Mouse (Mus musculus) megakaryocyte, embryonic 14.5 days (primary cell): Measurements from ENCODE around the gene Arf3. TPM values are rescaled to one million over a fixed set of nuclear protein-coding genes. Genes with fewer than 3 reads are reported as not detected.
A peak's percentile ranks its signal among the peaks of the same experiment; 100 is the strongest.

Experiments used
- H3K27me3 ChIP-seq: replicated peaks from 2 replicates; pipeline ENCODE3; 2012; ENCODE audit warnings: inconsistent platforms
- H3K36me3 ChIP-seq: replicated peaks from 2 replicates; pipeline ENCODE3; 2012; ENCODE audit warnings: low read length, inconsistent platforms, mixed read lengths
- H3K4me1 ChIP-seq: 2 replicates; pipeline ENCODE4 v1.6.1; 2012; ENCODE audit warnings: inconsistent platforms
- H3K4me3 ChIP-seq: replicated peaks from 2 replicates; pipeline ENCODE3; 2012; ENCODE audit warnings: moderate library complexity, mild to moderate bottlenecking, inconsistent platforms
- H3K9me3 ChIP-seq: 2 replicates; pipeline ENCODE4 v1.6.1; 2012; ENCODE audit warnings: inconsistent platforms
- FLI1 ChIP-seq: IDR thresholded peaks from 2 replicates; pipeline ENCODE4 v1.6.1; 2012; ENCODE audit warnings: low read length, inconsistent platforms, mixed read lengths
- GATA1 ChIP-seq: IDR thresholded peaks from 3 replicates; pipeline ENCODE4 v1.6.1; 2012; ENCODE audit warnings: mixed read lengths, low read length, inconsistent platforms, borderline replicate concordance
- polyA plus RNA-seq: library from polyadenylated mRNA; stranded (reverse); fragments of >175 nt; gene quantifications from 2 replicates; pipeline ENCODE4 v1.2.3, GENCODE M21; 2012; ENCODE audit warnings: low replicate concordance; ENCODE audit not compliant: insufficient read depth

Arf3 gene
- polyA plus RNA-seq, 1 experiment: 17.8 TPM

- no peaks in the 10 kb centered on the region for H3K36me3 ChIP-seq
- peak overlapping the region; percentile 86 for H3K4me3 ChIP-seq
- H3K9me3 ChIP-seq: no peaks in the 10 kb centered on the region
- peaks cover 77% of the 10 kb centered on the region for H3K27me3 ChIP-seq
- peaks cover 11% of the 10 kb centered on the region for H3K4me1 ChIP-seq
- TF ChIP-seq GATA1 (no peak), FLI1 (no peak)
Observed at GRCm38 (mm10) chr15:98699190-98700105, 63.6 kb downstream of the Arf3 start.

- H3K4me3 ChIP-seq: no peak overlapping the region
- peaks cover 21% of the 10 kb centered on the region for H3K4me1 ChIP-seq
- H3K36me3 ChIP-seq: no peaks in the 10 kb centered on the region
- H3K27me3 ChIP-seq: peaks cover 70% of the 10 kb centered on the region
- TF ChIP-seq FLI1: no peak
- TF ChIP-seq GATA1: no peak
- H3K9me3 ChIP-seq: no peaks in the 10 kb centered on the region
Observed at GRCm38 (mm10) chr15:98696216-98696615, 66.8 kb downstream of the Arf3 start.

DNA sequence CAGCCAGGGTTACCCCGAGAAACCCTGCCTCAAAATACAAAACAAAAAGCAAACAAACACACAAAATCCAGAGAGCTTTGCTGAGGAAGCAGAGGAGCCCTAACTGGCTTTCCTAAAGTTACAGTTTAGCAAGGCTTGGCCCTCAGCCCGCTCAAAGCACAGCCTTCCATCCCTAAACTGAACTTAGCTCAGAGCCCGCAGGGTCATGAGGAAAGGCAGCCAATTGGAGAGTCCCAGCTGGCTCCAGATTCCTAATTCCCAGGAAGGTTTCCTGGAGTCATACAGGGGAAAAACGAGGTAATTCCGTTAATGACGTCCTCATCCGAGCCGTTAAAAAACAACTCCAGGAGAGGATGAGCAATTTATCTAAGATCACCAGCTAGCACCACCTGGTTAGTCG lies 67.3 kb downstream of the Arf3 start:
- TF ChIP-seq GATA1 (no peak), FLI1 (no peak)
- Histone ChIP-seq H3K9me3 (no peaks in the 10 kb centered on the region), H3K4me1 (peaks cover 21% of the 10 kb centered on the region), H3K36me3 (no peaks in the 10 kb centered on the region), H3K4me3 (no peak overlapping the region), H3K27me3 (peaks cover 70% of the 10 kb centered on the region)

DNA sequence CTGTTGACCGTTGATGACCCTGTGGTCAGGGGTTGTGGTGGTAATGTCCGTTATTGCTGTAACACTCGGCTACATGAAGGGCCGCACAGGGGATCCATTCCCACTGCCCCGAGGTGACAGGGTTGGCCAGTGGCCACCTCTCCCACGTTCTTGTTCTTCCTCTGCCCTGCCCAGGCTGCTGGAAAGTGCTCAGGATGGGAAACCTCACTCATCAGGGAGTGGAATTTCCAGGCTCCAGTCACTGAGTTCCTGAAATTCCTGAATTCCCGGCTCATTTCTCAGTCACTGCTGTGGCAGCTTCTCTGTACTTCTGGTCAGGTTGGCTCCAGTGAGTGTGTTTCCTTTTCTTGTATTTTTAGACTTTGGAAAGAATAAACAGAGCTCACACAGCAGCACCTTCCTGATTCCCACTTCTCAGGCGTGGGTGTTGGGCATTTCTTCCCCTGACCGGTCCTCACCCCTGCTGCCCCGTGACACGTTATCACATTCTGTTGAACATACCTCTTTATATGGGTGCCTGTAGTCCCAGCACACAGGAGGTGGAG lies 70.8 kb downstream of the Arf3 start:
- Histone ChIP-seq H3K36me3 (no peaks in the 10 kb centered on the region), H3K9me3 (peaks cover 3% of the 10 kb centered on the region), H3K4me1 (peaks cover 12% of the 10 kb centered on the region; the same call in 1 of the 2 replicates), H3K4me3 (no peak overlapping the region), H3K27me3 (peaks cover 76% of the 10 kb centered on the region)
- TF ChIP-seq GATA1: no peak
- TF ChIP-seq FLI1: no peak

GRCm38 (mm10) chr15:98691486-98692147 lies 71.4 kb downstream of the Arf3 start:
- Histone ChIP-seq H3K36me3 (no peaks in the 10 kb centered on the region), H3K4me1 (peaks cover 12% of the 10 kb centered on the region; the same call in 1 of the 2 replicates), H3K27me3 (peaks cover 76% of the 10 kb centered on the region), H3K9me3 (peaks cover 3% of the 10 kb centered on the region), H3K4me3 (no peak overlapping the region)
- TF ChIP-seq FLI1 (no peak), GATA1 (no peak)

DNA sequence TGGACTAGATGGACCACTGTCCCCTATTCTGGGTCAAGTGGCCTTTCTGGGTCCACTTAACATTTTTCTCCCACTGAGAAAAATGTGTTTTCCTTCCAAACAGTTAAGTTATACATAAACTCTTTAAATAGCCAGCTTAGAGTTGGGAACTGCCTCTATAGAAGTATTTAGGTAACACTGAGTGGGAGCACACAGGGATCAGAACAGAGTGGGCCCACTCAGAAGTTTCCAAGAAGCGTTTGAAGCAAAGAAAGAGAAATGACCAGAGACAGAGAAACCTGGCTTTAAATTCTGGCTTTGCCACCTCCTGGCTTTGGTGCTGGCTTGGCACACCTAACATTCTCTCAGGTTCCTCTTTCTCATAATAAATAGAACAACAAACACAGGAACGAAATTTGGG lies 73.3 kb downstream of the Arf3 start:
- Histone ChIP-seq H3K9me3 (peaks cover 7% of the 10 kb centered on the region), H3K27me3 (peaks cover 57% of the 10 kb centered on the region), H3K4me3 (no peak overlapping the region), H3K4me1 (peaks cover 14% of the 10 kb centered on the region), H3K36me3 (no peaks in the 10 kb centered on the region)
- TF ChIP-seq FLI1: no peak

Other genes with a start within 250 kb of the Arf3 start
- 7.5 and 14.4 TPM in 2 replicates for gene Kansl2, start 228.9 kb downstream of the Arf3 start, polyA plus RNA-seq
- 1.4 and 5.1 TPM in 2 replicates for gene Ccnt1, start 192.3 kb downstream of the Arf3 start, polyA plus RNA-seq
- not detected in 2 replicates for gene 4930415O20Rik, start 192.2 kb downstream of the Arf3 start, polyA plus RNA-seq
- gene Adcy6, start 153.1 kb downstream of the Arf3 start, polyA plus RNA-seq: 2.1 and 9.3 TPM in 2 replicates
- 0.46 TPM in 1 of 2 replicates, not detected in the other for gene Cacnb3, start 132.4 kb downstream of the Arf3 start, polyA plus RNA-seq
- 49.7 and 71.3 TPM in 2 replicates for gene Ddx23, start 100.3 kb downstream of the Arf3 start, polyA plus RNA-seq
- 1.2 TPM in 1 of 2 replicates, not detected in the other for gene Rnd1, start 85.8 kb downstream of the Arf3 start, polyA plus RNA-seq
- not detected in 2 replicates for gene Ccdc65, start 55.0 kb downstream of the Arf3 start, polyA plus RNA-seq
- 9.6 and 18.2 TPM in 2 replicates for gene Fkbp11, start 35.0 kb downstream of the Arf3 start, polyA plus RNA-seq
- not detected in 2 replicates for gene Wnt10b, start 14.9 kb upstream of the Arf3 start, polyA plus RNA-seq
- gene Wnt1, start 26.6 kb upstream of the Arf3 start, polyA plus RNA-seq: not detected in 2 replicates
- 0.32 and 0.73 TPM in 2 replicates for gene Ddn, start 46.3 kb upstream of the Arf3 start, polyA plus RNA-seq
- 237 and 264 TPM in 2 replicates for gene Prkag1, start 68.3 kb upstream of the Arf3 start, polyA plus RNA-seq
- gene Kmt2d, start 108.0 kb upstream of the Arf3 start, polyA plus RNA-seq: 11.9 and 17.8 TPM in 2 replicates
- gene Rhebl1, start 131.3 kb upstream of the Arf3 start, polyA plus RNA-seq: 0.19 TPM in 1 of 2 replicates, not detected in the other
- not detected in 2 replicates for gene Dhh, start 135.3 kb upstream of the Arf3 start, polyA plus RNA-seq
- gene Lmbr1l, start 155.0 kb upstream of the Arf3 start, polyA plus RNA-seq: 0.87 and 4.8 TPM in 2 replicates
- gene Tuba1b, start 171.4 kb upstream of the Arf3 start, polyA plus RNA-seq: 19.4 and 182 TPM in 2 replicates
- gene Gm49450, start 190.3 kb upstream of the Arf3 start, polyA plus RNA-seq: 2.5 and 169 TPM in 2 replicates
- gene Tuba1a, start 190.5 kb upstream of the Arf3 start, polyA plus RNA-seq: 40.3 and 115 TPM in 2 replicates